Mouse (Mus musculus): ENCODE results near the gene Scoc. TPM values are rescaled to one million over a fixed set of nuclear protein-coding genes. Genes with fewer than 3 reads are reported as not detected.

Gene Scoc
- total and polyA plus RNA-seq, 3 experiments, result 14.7 to 29.5 TPM; not detected in 1

GRCm38 (mm10) chr8:83389316-83390005 lies 68.7 kb downstream of the Scoc start, which contains the start of gene Clgn:
Gene Clgn (plus strand): TSS chr8:83389867.
- no peaks in the 10 kb centered on the region for H3K79me2 ChIP-seq (ENCODE audit: control insufficient read depth, insufficient read depth, low read length, poor library complexity)
- H3K4me3 ChIP-seq (ENCODE audit: control insufficient read depth in 1 of 2, insufficient read depth in 1 of 2, low read depth in 2 of 2, low read length in 2 of 2), result no peak within 1 kb of the TSS
- H3K36me3 ChIP-seq (ENCODE audit: control insufficient read depth in 1 of 2, insufficient read depth in 2 of 2, low read length in 2 of 2), result no peaks in the 10 kb centered on the region
- no peaks in the 10 kb centered on the region for H3K9me3 ChIP-seq (replicated peaks; ENCODE audit: insufficient read depth, low read length)
- no peak for DNase-seq (ENCODE audit: low read depth, low spot score)
- H3K4me1 ChIP-seq (ENCODE audit: control insufficient read depth in 1 of 2, insufficient read depth in 2 of 2, low read length in 2 of 2), result no peaks in the 10 kb centered on the region
- H3K27ac ChIP-seq (ENCODE audit: control insufficient read depth, low read depth, low read length), result no peak within 1 kb of the TSS
- no peak within 1 kb of the TSS for H3K9ac ChIP-seq (ENCODE audit: control insufficient read depth, low read depth, low read length, poor library complexity, severe bottlenecking)
- no peak for TF ChIP-seq GABPA (IDR thresholded peaks at IDR 0.05; ENCODE audit: low read depth, low read length)
- no peak for TF ChIP-seq RCOR1 (IDR thresholded peaks at IDR 0.05; ENCODE audit: low read depth, low read length)
- TF ChIP-seq POLR2AphosphoS2 (IDR thresholded peaks at IDR 0.05; ENCODE audit: low read length), result no peak
- TF ChIP-seq TBP (IDR thresholded peaks at IDR 0.05; ENCODE audit: low read depth, low read length), result no peak
- TF ChIP-seq KAT2A (conservative IDR thresholded peaks at IDR 0.05; ENCODE audit: low read depth, low read length), result no peak
- TF ChIP-seq ZNF384 (IDR thresholded peaks at IDR 0.05; ENCODE audit: low read depth, low read length), result no peak
- TF ChIP-seq USF1 (IDR thresholded peaks at IDR 0.05; ENCODE audit: low read depth, low read length), result no peak
- H3K27me3 ChIP-seq (ENCODE audit: control insufficient read depth in 1 of 2, insufficient read depth in 2 of 2, low read length in 2 of 2), result no peaks in the 10 kb centered on the region

DNA sequence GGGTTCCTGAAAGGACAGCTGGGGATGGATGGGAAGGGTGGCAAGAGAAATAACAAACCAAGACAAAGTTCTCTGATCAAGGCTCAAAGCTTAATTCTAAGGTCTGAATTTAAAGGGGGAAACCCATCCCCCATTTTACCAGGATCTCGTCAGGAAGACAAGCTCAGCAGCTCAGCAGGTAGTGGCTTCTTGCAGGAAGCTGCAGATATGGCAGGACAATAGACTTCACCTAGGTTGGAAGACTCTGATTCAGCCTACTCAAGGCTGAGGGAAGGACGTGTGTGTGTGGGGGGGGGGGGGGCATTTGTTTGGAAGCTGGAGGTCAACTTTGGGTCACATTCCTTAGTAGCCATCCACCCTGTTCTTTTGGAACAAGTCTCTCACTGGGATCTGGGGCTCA lies 75.3 kb downstream of the Scoc start:
- Histone ChIP-seq H3K36me3 (ENCODE audit: control insufficient read depth in 1 of 2, insufficient read depth in 2 of 2, low read length in 2 of 2) (no peaks in the 10 kb centered on the region), H3K4me3 (ENCODE audit: control insufficient read depth in 1 of 2, insufficient read depth in 1 of 2, low read depth in 2 of 2, low read length in 2 of 2) (no peak overlapping the region), H3K4me1 (ENCODE audit: control insufficient read depth in 1 of 2, insufficient read depth in 2 of 2, low read length in 2 of 2) (no peaks in the 10 kb centered on the region), H3K27ac (ENCODE audit: control insufficient read depth, low read depth, low read length) (no peak overlapping the region), H3K9ac (ENCODE audit: control insufficient read depth, low read depth, low read length, poor library complexity, severe bottlenecking) (no peak overlapping the region), H3K27me3 (ENCODE audit: control insufficient read depth in 1 of 2, insufficient read depth in 2 of 2, low read length in 2 of 2) (no peaks in the 10 kb centered on the region; a peak in 1 of 4 replicates), H3K9me3 (replicated peaks; ENCODE audit: insufficient read depth, low read length) (no peaks in the 10 kb centered on the region), H3K79me2 (ENCODE audit: control insufficient read depth, insufficient read depth, low read length, poor library complexity) (no peaks in the 10 kb centered on the region)
- TF ChIP-seq TBP (IDR thresholded peaks at IDR 0.05; ENCODE audit: low read depth, low read length), result no peak
- TF ChIP-seq MAZ (IDR thresholded peaks at IDR 0.05; ENCODE audit: low read depth, low read length), result no peak
- TF ChIP-seq UBTF (IDR thresholded peaks at IDR 0.05; ENCODE audit: borderline replicate concordance, insufficient read depth, low read depth, low read length), result no peak
- TF ChIP-seq NELFE (IDR thresholded peaks at IDR 0.05; ENCODE audit: low read depth, low read length), result no peak
- TF ChIP-seq ETS1 (IDR thresholded peaks at IDR 0.05; ENCODE audit: low read depth, low read length), result no peak
- TF ChIP-seq SIN3A (IDR thresholded peaks at IDR 0.05; ENCODE audit: low read length), result no peak
- no peak for TF ChIP-seq KAT2A (conservative IDR thresholded peaks at IDR 0.05; ENCODE audit: low read depth, low read length)
- TF ChIP-seq TCF12 (IDR thresholded peaks at IDR 0.05; ENCODE audit: low read depth, low read length), result no peak
- no peak for TF ChIP-seq CHD1 (IDR thresholded peaks at IDR 0.05; ENCODE audit: low read depth, low read length)
- no peak for TF ChIP-seq TAL1 (IDR thresholded peaks at IDR 0.05; ENCODE audit: low read length)
- no peak for TF ChIP-seq NRF1 (IDR thresholded peaks at IDR 0.05; ENCODE audit: insufficient read depth, low read depth, low read length, poor library complexity, severe bottlenecking)
- no peak for TF ChIP-seq CHD2 (IDR thresholded peaks at IDR 0.05; ENCODE audit: low read length)
- no peak for TF ChIP-seq MAX (IDR thresholded peaks at IDR 0.05; ENCODE audit: low read length)
- TF ChIP-seq MEF2A (IDR thresholded peaks at IDR 0.05; ENCODE audit: extremely low read depth, insufficient replicate concordance, low read depth, low read length, poor library complexity, severe bottlenecking), result no peak
- TF ChIP-seq MAFK (IDR thresholded peaks at IDR 0.05; ENCODE audit: borderline replicate concordance, low read depth, low read length), result no peak
- no peak for TF ChIP-seq GABPA (IDR thresholded peaks at IDR 0.05; ENCODE audit: low read depth, low read length)
- no peak for TF ChIP-seq MYB (IDR thresholded peaks at IDR 0.05; ENCODE audit: low read depth, low read length)
- TF ChIP-seq HCFC1 (IDR thresholded peaks at IDR 0.05; ENCODE audit: low read depth, low read length), result no peak
- no peak for DNase-seq (ENCODE audit: low read depth, low spot score)

Data from MEL (cell line).